Mouse (Mus musculus): ENCODE measurements around the gene Mat1a. TPM values are rescaled to one million over a fixed set of nuclear protein-coding genes. Genes with fewer than 3 reads are reported as not detected.

Mat1a gene
- polyA plus RNA-seq (2012; rRNA removed; ENCODE audit: low replicate concordance) = 0.04 and 2.3 TPM in 2 replicates

DNA sequence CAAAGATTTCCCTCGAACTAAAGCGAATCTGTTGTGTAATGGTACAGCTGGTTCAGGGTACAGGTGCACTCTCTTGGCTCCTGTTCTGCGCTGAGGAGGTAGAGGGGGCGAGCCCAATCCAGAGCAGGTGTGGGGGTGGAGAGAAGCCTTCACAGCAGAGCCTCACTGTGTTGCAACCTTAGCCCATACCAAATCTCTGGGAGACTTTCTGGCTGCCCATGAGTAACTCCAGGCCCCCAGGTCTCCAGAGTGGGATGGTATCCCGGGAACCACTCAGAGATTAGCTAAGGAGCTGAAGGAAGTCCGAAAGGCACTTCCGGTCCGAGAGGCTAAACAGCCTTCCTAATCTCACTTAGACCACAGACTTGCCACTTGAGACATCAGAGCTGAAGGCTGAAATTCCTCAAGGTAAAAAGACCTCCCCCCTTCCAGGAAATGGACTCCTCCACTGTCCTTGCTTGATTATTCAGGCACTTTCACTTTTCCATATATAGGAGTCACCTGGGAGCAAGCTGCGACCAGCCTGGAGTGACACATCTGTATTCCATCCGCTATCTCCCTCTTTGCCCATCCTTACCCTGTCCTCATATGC lies at the start of gene Mat1a:
TSS of gene Mat1a (plus strand) at position 183 of the 592 bp plus-strand sequence.

GRCm38 (mm10) chr14:41069108-41069507 lies 35.7 kb upstream of the Mat1a start, which contains the start of gene Dydc2:
Dydc2 (minus strand) TSS chr14:41069208.

GRCm38 (mm10) chr14:41072229-41072943 lies 32.4 kb upstream of the Mat1a start, which contains the start of gene Dydc1:
Dydc1 (plus strand) TSS chr14:41072911.

GRCm38 (mm10) chr14:41131540-41131939 lies 26.7 kb downstream of the Mat1a start, which contains the start of gene Sftpa1:
Sftpa1 (plus strand) TSS chr14:41131782.

DNA sequence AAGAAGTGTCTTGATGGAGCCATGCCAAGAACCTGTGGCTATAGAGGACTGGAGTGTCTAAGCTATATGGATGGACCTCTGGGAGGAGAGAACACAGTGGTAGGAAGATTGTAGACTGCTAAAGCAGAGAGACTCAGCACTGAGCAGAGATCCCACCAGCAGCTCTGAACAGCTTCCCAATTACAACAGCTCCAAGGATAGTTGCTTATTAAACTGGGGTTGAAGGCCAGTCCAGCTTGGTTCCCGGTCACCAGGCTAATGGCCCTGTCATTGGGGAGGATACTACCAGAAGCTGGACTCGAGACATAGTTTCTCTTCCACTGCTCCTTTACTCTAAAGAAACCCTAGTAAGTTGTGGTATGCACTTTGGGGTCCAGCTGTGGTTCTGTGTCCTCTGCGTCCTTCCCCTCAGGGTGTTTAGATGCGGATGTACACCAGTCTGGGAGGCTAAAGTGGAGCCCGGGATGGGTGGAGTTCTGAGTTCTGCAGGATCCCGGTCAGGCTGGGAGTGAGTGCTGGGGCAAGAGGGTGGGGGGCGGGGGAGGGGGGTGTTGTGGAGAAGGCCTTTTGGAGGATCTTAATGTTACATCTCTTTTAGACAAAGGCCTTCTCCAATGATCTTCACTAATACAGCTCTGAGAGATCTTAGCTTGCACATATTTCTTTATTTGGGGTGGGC lies 46.5 kb downstream of the Mat1a start, which contains the start of gene Mbl1:
TSS of gene Mbl1 (plus strand) at position 239 of the 679 bp plus-strand sequence.

Other genes starting within 250 kb of the Mat1a start
- 0.50 and 0.55 TPM in 2 replicates for gene Sh2d4b, start 211.8 kb upstream of the Mat1a start, polyA plus RNA-seq (2012; rRNA removed; ENCODE audit: low replicate concordance)
- 81.9 and 119 TPM in 2 replicates for gene Tspan14, start 138.2 kb upstream of the Mat1a start, polyA plus RNA-seq (2012; rRNA removed; ENCODE audit: low replicate concordance)
- gene Fam213a, start 91.2 kb upstream of the Mat1a start, polyA plus RNA-seq (2012; rRNA removed; ENCODE audit: low replicate concordance) = 60.8 and 61.0 TPM in 2 replicates
- gene Dydc2, start 35.8 kb upstream of the Mat1a start, polyA plus RNA-seq (2012; rRNA removed; ENCODE audit: low replicate concordance) = not detected in 2 replicates
- not detected in 2 replicates for gene Dydc1, start 32.1 kb upstream of the Mat1a start, polyA plus RNA-seq (2012; rRNA removed; ENCODE audit: low replicate concordance)
- gene Sftpa1, start 26.7 kb downstream of the Mat1a start, polyA plus RNA-seq (2012; rRNA removed; ENCODE audit: low replicate concordance) = 0.16 and 0.24 TPM in 2 replicates
- 0.16 TPM in 1 of 2 replicates, not detected in the other for gene Mbl1, start 46.4 kb downstream of the Mat1a start, polyA plus RNA-seq (2012; rRNA removed; ENCODE audit: low replicate concordance)
- 0.10 TPM in 1 of 2 replicates, not detected in the other for gene Sftpd, start 80.1 kb downstream of the Mat1a start, polyA plus RNA-seq (2012; rRNA removed; ENCODE audit: low replicate concordance)
- gene Gm2832, start 173.8 kb downstream of the Mat1a start, polyA plus RNA-seq (2012; rRNA removed; ENCODE audit: low replicate concordance) = not detected in 2 replicates
- gene Gm5798, start 243.6 kb downstream of the Mat1a start, polyA plus RNA-seq (2012; rRNA removed; ENCODE audit: low replicate concordance) = not detected in 2 replicates

Measured in mammary gland, adult 2 months (tissue).